Mouse (Mus musculus) C2C12 (cell line): ENCODE data around the gene Mettl7a1. TPM values are rescaled to one million over a fixed set of nuclear protein-coding genes. Genes with fewer than 3 reads are reported as not detected.
"Not testable (repeated sequence)": the region's sequence is repeated elsewhere in the genome, so short reads cannot be mapped to it uniquely, and the experiment has no call there.

Source experiments
- H3K27me3 ChIP-seq: one replicate; pipeline ENCODE4 v1.6.1; 2011; ENCODE audit not compliant: control insufficient read depth, insufficient read depth, insufficient read length
- H3K36me3 ChIP-seq: one replicate; pipeline ENCODE4 v1.6.1; 2011; ENCODE audit not compliant: control insufficient read depth, insufficient read depth
- H3K4me3 ChIP-seq: one replicate; pipeline ENCODE4 v1.5.1; 2011; ENCODE audit warnings: mild to moderate bottlenecking, control low read depth; ENCODE audit not compliant: poor library complexity, insufficient read depth, severe bottlenecking
- H3K79me2 ChIP-seq: one replicate; pipeline ENCODE4 v1.6.1; 2011; ENCODE audit not compliant: control insufficient read depth, insufficient read depth
- H3K79me3 ChIP-seq: one replicate; pipeline ENCODE4 v1.6.1; 2011; ENCODE audit warnings: low read depth, control low read depth
- H3ac ChIP-seq: one replicate; pipeline ENCODE3; 2011; ENCODE audit warnings: low read depth; ENCODE audit not compliant: control insufficient read depth, insufficient read length
- CEBPB ChIP-seq: IDR thresholded peaks from one replicate; pipeline ENCODE4 v1.6.1; 2011; ENCODE audit warnings: low read depth, mild to moderate bottlenecking, control low read depth, moderate library complexity
- CTCF ChIP-seq: IDR thresholded peaks from one replicate; pipeline ENCODE4 v1.5.1; 2011; ENCODE audit not compliant: control insufficient read depth, insufficient read depth, insufficient read length
- FOSL1 ChIP-seq: IDR thresholded peaks from one replicate; pipeline ENCODE4 v1.8.0; 2011; ENCODE audit warnings: mild to moderate bottlenecking, low read length; ENCODE audit not compliant: poor library complexity, insufficient read depth, severe bottlenecking
- MAX ChIP-seq: IDR thresholded peaks from one replicate; pipeline ENCODE4 v1.6.1; 2011; ENCODE audit warnings: mild to moderate bottlenecking, control low read depth
- MYOD1 ChIP-seq: IDR thresholded peaks from one replicate; pipeline ENCODE4 v1.6.1; 2011; ENCODE audit warnings: low read depth; ENCODE audit not compliant: control insufficient read depth, insufficient read length
- MYOG ChIP-seq: IDR thresholded peaks from one replicate; pipeline ENCODE4 v1.6.1; 2011; ENCODE audit not compliant: control insufficient read depth, insufficient read length; ENCODE audit errors: extremely low read depth
- USF1 ChIP-seq: IDR thresholded peaks from one replicate; pipeline ENCODE4 v1.6.1; 2011; ENCODE audit warnings: low read depth, mild to moderate bottlenecking, control low read depth, moderate library complexity
- polyA plus RNA-seq: library from polyadenylated mRNA; unstranded; fragments of >200 nt; fragmentation: generic; extraction: Trizol; gene quantifications from one replicate; pipeline ENCODE4 v1.2.1, GENCODE M21; 2012; ENCODE audit warnings: missing spikeins

Mettl7a1 gene
- polyA plus RNA-seq, 1 experiment = 4.5 TPM

DNA sequence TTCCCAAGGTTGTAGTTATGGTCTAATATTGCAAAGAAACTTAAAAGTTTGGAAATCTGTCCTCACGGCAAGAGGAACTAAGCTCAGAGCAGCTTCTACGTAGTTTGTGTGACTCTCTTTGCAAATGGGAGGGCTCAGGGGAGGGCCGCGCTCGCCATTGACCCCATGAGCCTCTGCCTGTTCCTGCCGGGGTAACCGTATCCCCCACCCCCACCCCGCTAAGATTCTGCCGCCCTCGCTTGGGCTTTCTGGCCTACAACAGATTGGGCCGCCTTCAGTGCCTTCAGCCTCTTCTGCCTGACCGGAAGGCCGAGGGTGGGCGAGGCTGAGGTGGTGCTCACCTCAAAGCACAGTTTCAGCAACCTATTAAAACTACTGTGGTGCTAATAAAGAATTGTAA is 32.5 kb upstream of the Mettl7a1 start:
- Histone ChIP-seq H3K79me3 (no peaks in the 10 kb centered on the region), H3K27me3 (no peaks in the 10 kb centered on the region), H3K4me3 (no peak overlapping the region), H3ac (no peak overlapping the region), H3K79me2 (no peaks in the 10 kb centered on the region), H3K36me3 (no peaks in the 10 kb centered on the region)
- TF ChIP-seq FOSL1 (no peak), MAX (no peak), CEBPB (no peak), CTCF (no peak), MYOG (no peak), USF1 (no peak), MYOD1 (no peak)

DNA sequence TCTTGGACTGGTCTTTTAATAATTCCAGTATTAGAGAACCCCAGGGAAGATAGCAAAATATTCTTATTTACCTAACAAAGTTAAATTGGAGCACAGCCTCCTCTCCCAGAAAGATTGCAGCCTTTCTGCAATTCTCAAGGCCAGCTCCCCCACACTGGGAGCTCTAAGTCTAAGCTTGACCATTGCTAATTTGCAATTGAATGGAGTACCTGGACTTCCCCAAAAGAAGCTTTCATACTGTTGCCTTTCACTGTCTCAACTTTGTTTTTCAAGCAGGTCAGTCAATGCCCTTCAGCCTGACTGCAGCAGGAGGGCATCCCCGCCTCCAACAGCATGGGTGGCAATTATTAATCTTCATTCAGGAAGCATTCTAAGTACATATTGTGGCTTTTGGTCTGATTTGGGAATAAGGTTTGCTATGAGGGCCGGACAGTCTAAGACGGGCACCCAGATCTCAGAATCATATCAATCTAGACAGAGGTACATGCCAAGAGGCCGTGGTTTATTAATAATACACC is 30.1 kb upstream of the Mettl7a1 start:
- not testable (repeated sequence) for H3K4me3 ChIP-seq, H3K36me3 ChIP-seq, H3K79me2 ChIP-seq, H3K79me3 ChIP-seq, H3K27me3 ChIP-seq, H3ac ChIP-seq

DNA sequence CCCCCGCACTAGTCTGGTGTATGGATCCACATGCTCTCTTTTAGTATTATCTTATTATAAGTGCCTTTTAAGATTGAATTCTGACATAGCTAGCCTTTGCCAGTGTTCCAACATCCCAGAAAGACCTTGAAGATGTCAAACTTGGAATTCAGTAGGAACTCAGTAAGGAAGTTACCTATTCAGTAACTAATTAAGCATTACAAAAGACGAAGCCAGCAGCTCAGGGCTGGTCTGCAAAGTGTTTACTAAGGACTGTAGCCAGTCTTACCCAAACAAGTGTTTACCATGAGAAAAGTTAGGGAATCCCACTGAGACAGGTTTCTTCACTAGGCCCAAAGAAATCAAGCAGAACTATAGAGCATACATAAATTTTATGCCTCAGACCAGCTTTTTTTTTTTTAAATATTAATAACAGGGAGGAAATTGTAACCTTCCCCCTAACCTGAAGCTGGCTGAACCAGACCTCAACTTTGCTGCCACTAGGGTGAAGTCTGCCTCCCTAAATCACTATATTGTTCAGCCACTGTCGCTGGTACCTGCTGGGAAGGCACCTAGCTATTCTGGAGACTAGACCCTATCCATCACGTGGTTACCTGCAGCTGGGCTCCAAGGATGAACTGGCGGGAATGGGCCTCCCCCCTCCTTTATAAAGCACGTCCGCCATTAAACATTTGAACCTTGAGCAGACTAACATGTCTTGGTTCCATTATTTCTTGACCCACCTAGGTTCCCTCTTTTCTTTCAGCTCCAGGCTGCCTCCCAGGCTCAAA is 29.0 kb upstream of the Mettl7a1 start:
- Histone ChIP-seq H3K36me3 (no peaks in the 10 kb centered on the region), H3ac (no peak overlapping the region), H3K79me3 (no peaks in the 10 kb centered on the region), H3K27me3 (no peaks in the 10 kb centered on the region), H3K4me3 (no peak overlapping the region), H3K79me2 (no peaks in the 10 kb centered on the region)
- TF ChIP-seq CEBPB (no peak), FOSL1 (no peak), MAX (no peak), MYOG (no peak), CTCF (no peak), USF1 (no peak), MYOD1 (no peak)

DNA sequence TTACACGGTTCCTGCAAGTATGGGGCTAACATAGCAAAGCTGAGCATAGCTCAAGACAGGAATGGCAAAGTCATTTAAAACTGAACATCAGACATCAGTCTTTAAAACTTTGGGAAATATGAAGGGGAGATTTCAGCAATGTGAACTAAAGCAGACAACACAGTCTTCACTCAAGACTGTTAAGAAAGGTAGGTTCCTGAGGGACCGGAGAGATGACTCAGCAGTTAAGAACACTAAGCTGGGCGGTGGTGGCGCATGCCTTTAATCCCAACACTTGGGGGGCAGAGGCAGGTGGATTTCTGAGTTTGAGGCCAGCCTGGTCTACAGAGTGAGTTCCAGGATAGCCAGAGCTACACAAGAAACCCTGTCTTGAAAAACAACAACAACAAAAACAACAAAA is 27.5 kb upstream of the Mettl7a1 start:
- Histone ChIP-seq H3K27me3 (no peaks in the 10 kb centered on the region), H3K36me3 (no peaks in the 10 kb centered on the region), H3K79me2 (no peaks in the 10 kb centered on the region), H3ac (no peak overlapping the region), H3K79me3 (no peaks in the 10 kb centered on the region), H3K4me3 (no peak overlapping the region)
- TF ChIP-seq FOSL1 (no peak), MYOD1 (no peak), USF1 (no peak), MAX (no peak), MYOG (no peak), CTCF (no peak), CEBPB (no peak)

DNA sequence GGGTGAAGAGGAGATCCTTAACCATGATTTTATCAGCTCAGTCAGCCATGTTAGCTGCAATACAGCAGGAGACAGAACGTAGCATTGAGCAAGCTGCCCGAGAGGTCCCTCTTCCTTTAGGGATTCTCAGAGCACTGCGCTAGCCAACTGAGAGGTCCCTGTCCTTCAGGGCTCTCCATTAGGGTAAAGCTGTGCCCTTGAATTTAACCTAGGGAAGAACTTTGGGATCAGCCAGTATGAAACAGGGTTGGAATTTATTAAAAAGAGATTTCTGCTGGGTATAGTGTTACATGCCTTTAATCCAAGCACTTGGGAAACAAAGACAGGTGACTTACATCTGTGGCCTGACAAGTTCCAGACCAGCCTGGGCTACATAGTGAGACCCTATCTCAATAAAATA is 26.4 kb upstream of the Mettl7a1 start:
- no peaks in the 10 kb centered on the region for H3K79me2 ChIP-seq
- H3K79me3 ChIP-seq = no peaks in the 10 kb centered on the region
- H3K36me3 ChIP-seq = no peaks in the 10 kb centered on the region
- H3K27me3 ChIP-seq = no peaks in the 10 kb centered on the region
- no peak overlapping the region for H3K4me3 ChIP-seq
- TF ChIP-seq USF1 (no peak), CEBPB (no peak), MAX (no peak), CTCF (no peak), MYOG (no peak), FOSL1 (no peak), MYOD1 (no peak)
- H3ac ChIP-seq = no peak overlapping the region

DNA sequence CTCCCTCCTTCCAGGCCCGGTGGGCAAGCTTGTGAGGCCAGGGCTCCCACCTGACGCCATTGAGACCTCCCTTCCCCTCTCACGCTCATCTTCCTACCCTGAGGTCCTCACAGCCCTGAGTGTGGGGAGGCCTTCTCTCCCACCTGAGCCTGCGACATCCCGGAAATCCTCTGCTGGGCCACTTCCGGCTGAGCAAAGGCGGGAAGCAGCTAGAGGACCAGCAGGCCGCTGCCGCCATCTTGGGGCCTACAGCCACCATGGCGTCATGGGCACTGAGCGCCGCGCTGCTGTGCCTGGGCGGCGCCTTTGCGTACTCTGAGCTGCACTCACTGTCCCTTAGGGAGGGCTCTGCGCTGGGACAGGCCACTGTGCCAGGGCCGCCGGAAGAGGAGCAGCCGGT is 23.3 kb upstream of the Mettl7a1 start, which contains the start of gene Tmprss12:
Gene Tmprss12 (plus strand): TSS at position 212 of the 400 bp plus-strand sequence.
- Histone ChIP-seq H3K79me3 (no peaks in the 10 kb centered on the region), H3K36me3 (no peaks in the 10 kb centered on the region), H3K79me2 (no peaks in the 10 kb centered on the region), H3K27me3 (peaks cover 3% of the 10 kb centered on the region), H3K4me3 (no peak within 1 kb of the TSS), H3ac (no peak within 1 kb of the TSS)
- TF ChIP-seq USF1 (no peak), FOSL1 (no peak), CEBPB (no peak)
